Mouse (Mus musculus) spleen, postnatal 14 days (tissue): ENCODE measurements at regions not wholly inside any gene's neighbourhood (a gene's known extent, or its start where the extent isn't known, plus 50 kb on each side); places are given as distances from the start of the nearest gene placed in this dataset.

ENCODE experiments used
- DNase-seq, 2 experiments: peaks; one replicate each; pipeline ENCODE4 v3.0.0; 2021 to 2022; ENCODE audit warnings: low spot score in 2 of 2

GRCm38 (mm10) chr13:97705926-97706325 is 54.5 kb downstream of the Gm10260 start:
- no peak for DNase-seq

- no peak for DNase-seq
These were observed 55.9 kb downstream of the Gm10260 start for GRCm38 (mm10) chr13:97704541-97704940.

GRCm38 (mm10) chr13:97698967-97699366 is 61.5 kb downstream of the Gm10260 start:
- DNase-seq, result peak; percentile 12 to 40

GRCm38 (mm10) chr13:97698317-97698716 is 62.1 kb downstream of the Gm10260 start:
- no peak for DNase-seq

- DNase-seq, result no peak
These were observed 63.2 kb downstream of the Gm10260 start for GRCm38 (mm10) chr13:97697262-97697661.

GRCm38 (mm10) chr13:97695022-97695421 is 65.4 kb downstream of the Gm10260 start:
- no peak for DNase-seq

- DNase-seq, result no peak
These were observed 66.0 kb downstream of the Gm10260 start for GRCm38 (mm10) chr13:97694356-97694990.

GRCm38 (mm10) chr13:97688310-97688886 is 72.0 kb downstream of the Gm10260 start:
- no peak for DNase-seq

GRCm38 (mm10) chr13:97683836-97684235 is 76.6 kb downstream of the Gm10260 start:
- DNase-seq, result no peak

- DNase-seq, result no peak
These were observed 79.0 kb downstream of the Gm10260 start for GRCm38 (mm10) chr13:97681228-97681987.

- DNase-seq, result no peak
These were observed 80.0 kb downstream of the Gm10260 start for GRCm38 (mm10) chr13:97680283-97680896.

- DNase-seq, result no peak
These were observed 81.4 kb downstream of the Gm10260 start for GRCm38 (mm10) chr13:97678991-97679390.

GRCm38 (mm10) chr13:97676536-97677048 is 83.8 kb downstream of the Gm10260 start:
- DNase-seq, result no peak

GRCm38 (mm10) chr13:97673107-97673506 is 87.3 kb downstream of the Gm10260 start:
- no peak for DNase-seq

- no peak for DNase-seq
These were observed 88.3 kb downstream of the Gm10260 start for GRCm38 (mm10) chr13:97672038-97672675.

GRCm38 (mm10) chr13:97669366-97669765 is 91.1 kb downstream of the Gm10260 start:
- no peak for DNase-seq

GRCm38 (mm10) chr13:97668910-97669309 is 91.5 kb downstream of the Gm10260 start:
- no peak for DNase-seq

- no peak for DNase-seq
These were observed 93.1 kb downstream of the Gm10260 start for GRCm38 (mm10) chr13:97667313-97667712.

- no peak for DNase-seq
These were observed 93.7 kb downstream of the Gm10260 start for GRCm38 (mm10) chr13:97666761-97667160.

- DNase-seq, result no peak
These were observed 95.2 kb downstream of the Gm10260 start for GRCm38 (mm10) chr13:97665226-97665625.

GRCm38 (mm10) chr13:97662741-97663140 is 97.7 kb downstream of the Gm10260 start:
- no peak for DNase-seq

- DNase-seq, result no peak
These were observed 103.8 kb downstream of the Gm10260 start for GRCm38 (mm10) chr13:97656618-97657017.
